Mouse (Mus musculus) layer of hippocampus, postnatal 36 days (tissue): ENCODE results near the gene Med12l. TPM values are rescaled to one million over a fixed set of nuclear protein-coding genes. Genes with fewer than 3 reads are reported as not detected.
"Not testable (repeated sequence)": the region's sequence is repeated elsewhere in the genome, so short reads cannot be mapped to it uniquely, and the experiment has no call there.

Experiments
- DNase-seq, 2 experiments: peaks; one replicate each; pipeline ENCODE4 v3.0.0; 2022
- total RNA-seq, 2 experiments: library from RNA; stranded (reverse); gene quantifications; 2 replicates each; pipeline ENCODE4 v1.2.3; 2021

Gene Med12l
- total RNA-seq, 2 experiments from 2014 or later, result 50.1 to 56.6 TPM

GRCm38 (mm10) chr3:59101218-59101986, 95.8 kb downstream of the Med12l start, which contains the start of gene Gpr171:
Gene Gpr171, minus strand, starts transcription at chr3:59101821.
- DNase-seq, result no peak

DNA sequence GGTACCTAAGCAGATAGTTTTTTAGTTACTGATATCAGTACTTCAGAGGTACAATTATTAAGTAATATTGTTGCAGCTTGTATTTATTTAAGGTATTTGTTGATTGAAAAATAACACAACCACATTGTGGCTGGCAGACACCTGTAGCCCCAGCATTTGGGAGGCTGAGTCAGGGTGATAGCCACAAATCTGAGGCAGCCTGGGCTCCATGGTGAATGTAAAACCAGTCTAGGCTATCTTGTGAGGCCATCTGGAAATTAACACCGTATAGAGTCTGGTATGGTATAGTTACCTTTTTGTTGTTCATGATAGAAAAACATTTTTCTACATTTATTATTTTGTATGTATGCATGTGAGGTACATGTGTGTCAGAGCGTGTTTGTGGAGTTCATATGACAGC, 96.5 kb downstream of the Med12l start:
- DNase-seq, result no peak

- DNase-seq, result no peak
Measured at GRCm38 (mm10) chr3:59104462-59104861, 98.8 kb downstream of the Med12l start.

DNA sequence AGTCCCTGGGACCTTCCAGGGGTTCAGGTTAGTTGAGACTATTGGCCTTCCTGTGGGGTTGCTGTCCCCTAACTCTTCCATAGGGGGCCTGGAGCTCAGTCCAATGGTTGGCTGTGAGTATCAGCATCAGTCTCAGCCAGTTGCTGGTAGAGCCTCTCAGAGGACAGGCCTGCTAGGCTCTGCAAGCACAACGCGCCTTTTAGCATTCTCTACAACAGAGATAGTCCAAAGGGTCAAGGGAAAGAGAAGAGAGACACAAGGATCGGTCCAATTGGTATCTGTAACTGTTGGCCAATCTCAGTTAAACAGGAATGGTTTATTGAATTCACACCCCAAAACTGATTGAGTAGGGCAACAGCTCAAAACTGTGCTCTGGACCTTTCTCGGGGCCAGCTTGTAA, 101.8 kb downstream of the Med12l start:
- no peak for DNase-seq

- not testable (repeated sequence) for DNase-seq
Measured at GRCm38 (mm10) chr3:59109834-59110233, 104.2 kb downstream of the Med12l start.

DNA sequence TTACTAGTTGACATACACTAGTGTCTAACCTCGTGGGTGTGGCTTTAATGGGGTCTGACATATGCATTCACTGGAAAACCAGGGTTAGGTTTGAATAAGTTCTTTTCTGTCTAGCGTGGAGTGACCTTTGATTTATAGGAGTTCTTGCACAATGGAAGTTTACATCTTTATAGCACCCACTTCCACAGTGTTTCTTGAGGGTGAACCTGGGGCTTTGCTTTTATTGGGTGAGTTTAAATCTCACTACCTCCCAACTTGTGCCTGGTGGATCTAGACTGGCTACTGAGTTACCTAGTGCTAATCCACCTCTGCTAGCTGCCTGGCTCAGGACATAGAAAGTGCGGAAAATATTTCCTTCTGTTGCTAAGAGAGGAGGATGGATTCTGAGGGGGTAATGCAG, 106.3 kb downstream of the Med12l start:
- no peak for DNase-seq

GRCm38 (mm10) chr3:59113291-59113690, 107.7 kb downstream of the Med12l start:
- DNase-seq, result not testable (repeated sequence)

GRCm38 (mm10) chr3:59113973-59114517, 108.4 kb downstream of the Med12l start:
- no peak for DNase-seq

DNA sequence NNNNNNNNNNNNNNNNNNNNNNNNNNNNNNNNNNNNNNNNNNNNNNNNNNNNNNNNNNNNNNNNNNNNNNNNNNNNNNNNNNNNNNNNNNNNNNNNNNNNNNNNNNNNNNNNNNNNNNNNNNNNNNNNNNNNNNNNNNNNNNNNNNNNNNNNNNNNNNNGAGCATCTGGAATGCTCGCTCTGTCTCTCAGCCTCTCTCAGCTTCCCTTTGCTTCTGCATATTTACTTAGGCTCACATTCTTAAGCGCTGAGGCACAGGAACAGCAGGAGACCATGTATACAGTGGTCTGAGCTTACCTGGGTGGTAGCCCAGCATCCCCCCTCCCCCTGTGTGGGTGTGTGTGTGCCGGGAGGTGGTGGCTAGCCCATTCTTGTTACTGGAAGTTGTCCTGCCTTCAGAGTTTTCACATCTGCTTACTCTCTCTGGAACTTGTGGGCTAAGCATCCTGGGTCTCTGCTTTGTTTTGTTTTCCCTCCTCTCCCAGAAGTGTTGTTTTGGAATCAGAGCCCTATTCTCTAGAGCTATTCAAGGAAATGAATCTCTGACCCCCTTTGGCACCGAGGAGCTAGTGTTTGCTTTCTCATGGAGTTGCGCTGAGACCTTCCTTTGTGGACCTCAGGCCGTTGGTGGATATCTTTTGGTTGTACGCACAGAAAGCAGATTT, 115.6 kb downstream of the Med12l start:
- DNase-seq, result no peak

DNA sequence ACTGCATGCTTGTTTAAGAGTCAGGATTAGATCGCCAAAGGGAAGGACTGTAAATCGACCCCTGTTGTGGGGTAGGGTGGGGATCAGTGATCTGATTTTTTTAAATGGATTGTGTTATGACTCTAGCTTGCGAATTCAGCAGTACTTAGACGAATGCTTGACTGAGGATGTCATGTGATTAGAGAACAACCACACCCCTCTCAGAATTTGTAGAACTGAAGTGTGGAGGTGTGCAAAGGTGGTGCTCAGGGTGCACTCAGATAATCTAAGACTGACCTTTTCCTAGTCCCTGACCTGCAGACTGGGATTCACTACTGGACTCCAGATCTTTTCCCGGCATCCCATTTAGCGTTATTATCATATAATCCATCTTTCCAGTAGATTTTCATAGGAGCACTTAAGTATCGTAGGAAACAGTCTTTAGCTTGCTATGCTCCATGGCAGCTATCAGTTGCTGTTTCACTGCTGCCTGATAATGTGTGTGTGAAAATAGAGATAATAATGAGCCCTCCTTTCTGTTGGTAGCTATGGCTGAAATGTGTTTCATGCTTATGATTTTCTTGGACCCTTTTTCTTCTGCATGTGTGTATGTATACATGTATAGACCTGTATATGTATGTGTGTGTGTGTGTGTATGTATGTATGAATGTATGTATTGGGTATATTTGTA, 116.3 kb downstream of the Med12l start:
- no peak for DNase-seq

- no peak for DNase-seq
Measured at GRCm38 (mm10) chr3:59125022-59125421, 119.4 kb downstream of the Med12l start.

DNA sequence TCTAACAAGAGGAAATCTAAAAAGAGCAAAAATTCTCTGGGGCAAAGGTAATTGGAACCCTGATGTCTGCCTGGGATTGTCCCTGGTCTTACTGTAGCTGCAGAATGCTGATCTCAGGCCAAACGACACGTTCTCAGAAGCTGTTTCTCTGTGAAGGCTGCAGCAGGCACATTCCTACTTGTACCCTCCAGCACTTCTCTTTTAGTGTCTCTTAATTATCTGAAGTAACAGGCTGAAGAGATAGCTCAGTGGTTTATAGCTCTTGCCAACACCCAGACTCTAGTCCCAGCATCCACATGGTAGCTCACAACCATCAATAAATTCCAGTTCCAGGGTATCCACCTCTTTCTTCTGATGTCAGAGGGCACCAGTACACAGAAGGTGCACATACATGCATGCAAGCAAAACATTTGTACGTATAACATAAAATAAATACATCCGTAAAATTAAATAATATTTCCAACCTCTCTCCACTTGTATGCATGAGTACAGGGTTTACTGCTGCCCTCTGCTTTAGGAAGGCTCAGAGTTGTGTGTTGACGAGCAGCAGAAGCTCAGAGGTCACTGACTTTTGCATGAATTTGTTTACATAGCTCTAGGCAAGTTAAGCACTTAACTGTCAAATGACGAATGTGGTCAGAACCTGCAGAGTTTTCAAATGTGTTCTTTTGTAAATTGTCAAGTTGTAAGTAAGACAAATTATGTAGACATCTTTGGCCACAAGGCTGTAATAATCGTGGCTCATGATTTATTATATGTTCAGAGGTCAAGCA, 120.3 kb downstream of the Med12l start:
- no peak for DNase-seq

- DNase-seq, result no peak
Measured at GRCm38 (mm10) chr3:59128681-59129080, 123.1 kb downstream of the Med12l start.

DNA sequence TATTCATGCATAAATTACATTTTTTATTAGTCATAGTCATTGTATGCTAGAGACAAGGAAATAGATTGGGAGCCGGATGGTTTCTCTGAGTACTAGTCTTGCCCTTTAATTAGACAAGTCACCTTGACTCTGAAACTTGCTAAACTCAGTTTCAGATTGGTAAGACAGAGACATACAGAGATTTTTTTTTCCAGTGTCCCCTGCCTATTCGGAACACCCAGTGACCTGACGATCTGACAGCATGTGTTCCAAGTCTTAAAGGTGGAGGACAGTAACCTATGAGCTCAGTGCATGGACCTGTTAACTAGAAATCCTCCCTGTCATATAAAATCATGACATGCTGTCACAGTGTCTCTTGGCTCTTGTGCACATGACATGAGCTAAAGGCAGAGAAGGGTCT, 123.9 kb downstream of the Med12l start:
- DNase-seq, result no peak

DNA sequence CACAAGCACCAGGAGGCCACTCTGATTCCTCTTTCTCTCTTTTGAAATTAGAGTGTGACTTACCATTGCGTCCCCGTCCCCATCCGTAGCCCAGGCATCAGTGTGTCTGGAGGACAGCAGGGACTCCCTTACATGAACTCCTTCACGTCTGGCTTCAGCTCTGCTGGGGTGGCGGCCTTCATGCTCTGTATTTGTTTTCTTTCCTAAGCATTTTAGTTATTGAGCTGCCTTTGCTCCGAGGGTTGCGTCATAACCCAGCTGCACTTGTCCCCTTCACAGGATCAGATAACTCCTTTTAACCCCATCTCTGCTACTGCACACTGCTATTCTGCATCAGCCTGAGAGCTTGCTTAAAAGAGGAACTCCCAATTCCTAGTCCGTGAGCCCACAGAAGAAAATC, 124.8 kb downstream of the Med12l start:
- no peak for DNase-seq

DNA sequence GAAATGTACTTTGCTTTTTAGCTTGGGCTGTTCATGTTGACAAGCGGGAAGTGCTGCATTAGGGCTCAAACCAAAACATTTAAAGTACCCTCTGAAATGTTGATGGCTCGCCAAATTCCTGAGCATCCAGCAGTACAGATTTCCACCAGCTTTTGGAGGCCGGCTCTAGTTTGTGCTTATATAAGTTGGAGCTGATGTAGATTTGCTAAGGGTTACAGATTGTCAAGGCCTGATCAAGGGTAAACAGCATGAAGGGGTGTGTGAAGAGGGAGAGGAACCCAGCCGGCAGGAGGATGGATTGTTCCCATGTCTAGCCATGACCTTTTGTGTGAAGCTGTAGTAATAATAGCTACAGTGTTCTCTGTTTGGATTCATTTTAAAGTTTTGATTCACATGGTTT, 125.5 kb downstream of the Med12l start:
- no peak for DNase-seq

GRCm38 (mm10) chr3:59131966-59132365, 126.3 kb downstream of the Med12l start:
- no peak for DNase-seq

- DNase-seq, result no peak
Measured at GRCm38 (mm10) chr3:59133189-59133588, 127.6 kb downstream of the Med12l start.

DNA sequence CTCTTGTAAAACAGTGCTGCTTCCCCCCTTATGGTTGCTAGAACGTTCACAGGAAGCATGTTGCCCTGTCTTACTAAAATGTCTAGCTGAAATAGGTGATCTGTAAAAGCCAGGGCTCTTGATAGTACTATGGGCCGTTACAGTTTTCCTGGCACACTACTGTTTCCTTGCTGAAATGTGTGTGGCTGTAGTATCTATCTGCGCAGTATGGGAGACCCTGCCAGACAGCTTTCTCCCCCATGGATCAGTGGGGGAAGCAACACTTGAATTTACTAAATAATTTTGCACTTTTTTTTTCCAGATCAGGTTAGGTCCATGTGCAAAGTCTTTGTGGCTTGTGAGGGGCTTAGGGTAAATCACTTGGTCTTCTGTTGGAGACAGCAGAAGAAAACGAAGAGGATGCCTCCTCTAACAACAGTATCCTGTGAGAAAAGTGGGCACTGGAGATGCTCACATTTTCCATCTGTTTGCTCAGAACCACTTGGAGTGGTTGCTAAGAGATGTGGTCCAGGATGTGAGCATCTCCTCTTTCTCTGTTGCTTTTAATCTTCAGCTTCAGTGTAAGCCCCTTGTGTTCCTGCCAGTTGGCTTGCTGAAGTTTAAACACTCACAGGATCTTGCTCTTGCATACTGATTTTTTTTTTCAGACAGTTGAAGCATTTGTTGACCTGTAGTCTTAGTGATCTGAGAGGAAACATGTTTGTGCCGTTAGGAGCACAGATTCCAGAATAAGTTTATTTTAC, 130.5 kb downstream of the Med12l start:
- DNase-seq, result no peak

GRCm38 (mm10) chr3:59138946-59139468, 133.4 kb downstream of the Med12l start:
- DNase-seq, result no peak

DNA sequence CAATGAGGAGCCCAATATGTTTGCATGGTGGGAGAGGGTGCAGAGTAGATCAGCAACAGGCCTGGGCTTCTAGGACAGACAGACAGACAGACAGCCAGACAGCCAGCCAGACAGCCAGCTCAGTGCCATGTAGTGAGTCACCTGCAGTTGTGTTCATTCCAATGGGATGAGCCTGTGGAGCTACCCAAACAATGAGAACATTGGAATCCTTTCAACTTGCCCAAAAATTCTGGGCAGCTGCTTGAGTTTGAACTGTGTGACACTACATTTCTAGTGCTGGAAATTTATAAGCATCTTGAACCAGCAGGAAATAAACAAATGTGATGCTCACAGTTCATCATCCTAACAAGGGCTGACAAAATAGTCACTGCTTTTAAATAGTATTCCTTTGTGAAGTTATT, 134.0 kb downstream of the Med12l start:
- no peak for DNase-seq
